Mouse (Mus musculus): ENCODE data around the gene Pitpnb.
A peak's percentile ranks its signal among the peaks of the same experiment; 100 is the strongest.

The Pitpnb gene

DNA sequence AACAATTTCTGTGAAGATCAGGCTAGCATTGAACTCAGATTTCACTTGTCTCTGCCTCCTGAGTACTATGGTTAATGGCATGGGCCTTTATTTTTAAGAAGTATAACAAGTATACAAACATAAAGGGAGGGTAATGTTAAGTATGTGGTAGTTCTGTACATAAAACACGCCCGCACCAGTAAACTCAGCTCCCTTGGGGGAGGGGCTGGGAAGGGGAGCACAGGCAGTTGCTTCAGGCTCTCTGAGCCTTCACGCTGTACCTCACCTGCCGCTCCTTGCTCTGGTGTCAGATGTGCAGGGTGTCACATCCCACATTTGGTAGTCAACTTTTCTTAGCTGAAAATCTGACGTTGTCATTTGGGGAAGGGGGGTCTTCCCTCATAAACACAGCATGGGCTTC lies 35.6 kb downstream of the Pitpnb start:
- Histone ChIP-seq H3K36me3 (ENCODE audit: control insufficient read depth, insufficient read depth, low read length, poor library complexity, severe bottlenecking) (peaks cover 11% of the 10 kb centered on the region; the same call in 1 of the 2 replicates), H3K27me3 (ENCODE audit: control insufficient read depth, insufficient read depth, low read length, poor library complexity, severe bottlenecking) (no peaks in the 10 kb centered on the region)
- no peak for DNase-seq (ENCODE audit: low read depth, low spot score)

DNA sequence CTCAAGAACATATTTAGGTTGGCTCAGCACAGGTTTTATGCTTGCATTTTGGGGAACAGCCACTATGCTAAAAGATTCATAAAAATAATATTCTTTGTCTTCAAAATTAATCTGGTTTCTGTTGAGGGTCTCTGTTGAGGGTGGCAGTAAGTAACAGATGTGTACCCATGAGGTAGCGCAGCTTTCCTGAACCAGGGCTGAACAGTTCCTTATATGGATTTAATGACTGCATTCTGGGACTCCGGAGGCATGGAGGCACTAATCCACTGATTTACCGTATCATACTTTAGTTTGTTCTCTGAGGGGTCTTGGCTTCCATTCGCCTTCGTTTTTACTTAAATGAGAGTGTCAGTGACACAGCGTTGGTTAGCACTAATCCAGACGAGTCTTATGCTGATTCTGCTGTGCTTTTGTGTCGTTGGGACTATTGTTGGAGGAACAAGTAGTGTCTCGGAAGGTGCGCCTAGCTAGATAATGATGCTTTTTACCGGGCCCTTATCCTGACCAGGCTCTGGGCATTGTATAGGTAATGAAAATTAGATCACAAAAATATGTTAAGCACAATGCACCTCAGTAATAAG lies 37.5 kb downstream of the Pitpnb start:
- no peak for DNase-seq (ENCODE audit: low read depth, low spot score)
- H3K36me3 ChIP-seq (ENCODE audit: control insufficient read depth, insufficient read depth, low read length, poor library complexity, severe bottlenecking): peaks cover 12% of the 10 kb centered on the region; the same call in 1 of the 2 replicates
- no peaks in the 10 kb centered on the region for H3K27me3 ChIP-seq (ENCODE audit: control insufficient read depth, insufficient read depth, low read length, poor library complexity, severe bottlenecking)

DNA sequence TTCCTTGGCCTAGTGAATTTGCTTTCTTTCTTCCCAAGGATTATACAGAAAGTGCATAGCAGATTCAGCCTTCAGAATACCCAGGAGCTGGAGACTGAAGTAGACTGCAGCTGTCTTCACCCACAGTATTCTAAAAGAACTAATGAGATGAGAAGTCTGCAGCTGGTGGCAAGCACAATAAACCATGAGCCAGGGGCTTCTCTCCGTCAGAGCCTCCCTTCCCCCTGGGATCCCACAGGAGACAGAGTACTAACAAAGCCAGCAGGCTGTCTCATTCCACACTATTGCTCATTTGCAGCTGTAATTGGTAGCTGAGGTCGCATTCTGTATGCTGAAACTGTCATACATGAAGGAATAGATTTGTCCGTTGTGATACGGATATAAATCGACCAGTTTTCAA lies 38.0 kb downstream of the Pitpnb start:
- no peak for DNase-seq (ENCODE audit: low read depth, low spot score)
- peaks cover 13% of the 10 kb centered on the region for H3K36me3 ChIP-seq (ENCODE audit: control insufficient read depth, insufficient read depth, low read length, poor library complexity, severe bottlenecking)
- no peaks in the 10 kb centered on the region for H3K27me3 ChIP-seq (ENCODE audit: control insufficient read depth, insufficient read depth, low read length, poor library complexity, severe bottlenecking)

DNA sequence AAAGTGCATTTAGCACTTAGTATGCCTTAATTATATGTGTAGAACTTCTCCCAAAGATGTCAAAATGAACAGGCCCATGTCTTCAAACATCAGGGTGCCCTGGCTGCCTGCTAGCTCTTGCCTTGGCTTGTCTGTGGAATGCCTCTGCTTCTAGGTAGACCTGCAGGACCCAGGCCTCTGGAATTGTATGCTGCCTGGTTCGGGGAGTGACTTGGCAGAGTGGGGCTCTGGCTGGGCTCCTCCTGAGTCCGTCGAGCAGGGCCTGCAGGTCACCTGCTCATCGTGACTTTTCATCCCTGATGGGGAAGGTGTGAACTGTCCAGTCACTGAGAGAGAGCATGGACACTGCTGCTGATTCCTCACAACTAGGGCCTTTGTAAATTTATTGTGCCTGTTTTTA lies 45.1 kb downstream of the Pitpnb start:
- H3K27me3 ChIP-seq (ENCODE audit: control insufficient read depth, insufficient read depth, low read length, poor library complexity, severe bottlenecking): no peaks in the 10 kb centered on the region
- H3K36me3 ChIP-seq (ENCODE audit: control insufficient read depth, insufficient read depth, low read length, poor library complexity, severe bottlenecking): peaks cover 3% of the 10 kb centered on the region
- DNase-seq (ENCODE audit: low read depth, low spot score): no peak

DNA sequence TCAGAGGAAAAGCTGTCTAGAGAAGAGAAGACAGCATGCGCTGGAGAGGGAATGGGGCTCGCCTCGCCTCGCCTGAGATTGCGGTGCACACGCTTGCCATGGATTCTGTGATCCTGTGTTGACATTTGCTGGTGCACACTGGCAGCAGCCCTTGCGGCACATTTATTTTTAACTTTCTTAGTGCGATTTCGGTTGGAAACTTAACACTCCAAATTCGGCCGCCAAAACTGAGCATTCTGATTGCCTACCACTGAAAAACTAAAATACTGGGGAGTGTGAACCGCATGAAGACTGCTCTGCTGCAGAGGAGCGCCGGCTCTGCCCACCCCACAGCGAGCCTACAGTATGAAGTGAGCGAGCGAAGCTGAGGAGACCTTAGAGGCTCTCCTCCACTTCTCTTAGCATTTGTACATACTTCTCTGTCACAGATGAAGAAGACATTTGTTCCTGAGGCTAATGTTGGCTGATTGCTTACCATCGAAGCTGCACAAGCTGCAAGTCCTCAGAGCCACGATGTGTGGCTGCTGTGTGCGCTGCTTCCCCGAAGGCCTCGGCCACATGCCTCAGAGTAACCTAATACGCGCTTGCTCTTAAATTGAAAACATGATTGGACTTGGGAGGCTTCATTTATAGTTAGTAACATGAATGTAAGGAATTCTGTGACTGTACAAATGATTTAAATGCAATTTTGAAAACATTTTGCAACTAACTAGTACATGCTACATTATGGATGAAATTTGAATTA lies 45.9 kb downstream of the Pitpnb start:
- no peak for DNase-seq (ENCODE audit: low read depth, low spot score)
- H3K36me3 ChIP-seq (ENCODE audit: control insufficient read depth, insufficient read depth, low read length, poor library complexity, severe bottlenecking): peaks cover 3% of the 10 kb centered on the region
- no peaks in the 10 kb centered on the region for H3K27me3 ChIP-seq (ENCODE audit: control insufficient read depth, insufficient read depth, low read length, poor library complexity, severe bottlenecking)

DNA sequence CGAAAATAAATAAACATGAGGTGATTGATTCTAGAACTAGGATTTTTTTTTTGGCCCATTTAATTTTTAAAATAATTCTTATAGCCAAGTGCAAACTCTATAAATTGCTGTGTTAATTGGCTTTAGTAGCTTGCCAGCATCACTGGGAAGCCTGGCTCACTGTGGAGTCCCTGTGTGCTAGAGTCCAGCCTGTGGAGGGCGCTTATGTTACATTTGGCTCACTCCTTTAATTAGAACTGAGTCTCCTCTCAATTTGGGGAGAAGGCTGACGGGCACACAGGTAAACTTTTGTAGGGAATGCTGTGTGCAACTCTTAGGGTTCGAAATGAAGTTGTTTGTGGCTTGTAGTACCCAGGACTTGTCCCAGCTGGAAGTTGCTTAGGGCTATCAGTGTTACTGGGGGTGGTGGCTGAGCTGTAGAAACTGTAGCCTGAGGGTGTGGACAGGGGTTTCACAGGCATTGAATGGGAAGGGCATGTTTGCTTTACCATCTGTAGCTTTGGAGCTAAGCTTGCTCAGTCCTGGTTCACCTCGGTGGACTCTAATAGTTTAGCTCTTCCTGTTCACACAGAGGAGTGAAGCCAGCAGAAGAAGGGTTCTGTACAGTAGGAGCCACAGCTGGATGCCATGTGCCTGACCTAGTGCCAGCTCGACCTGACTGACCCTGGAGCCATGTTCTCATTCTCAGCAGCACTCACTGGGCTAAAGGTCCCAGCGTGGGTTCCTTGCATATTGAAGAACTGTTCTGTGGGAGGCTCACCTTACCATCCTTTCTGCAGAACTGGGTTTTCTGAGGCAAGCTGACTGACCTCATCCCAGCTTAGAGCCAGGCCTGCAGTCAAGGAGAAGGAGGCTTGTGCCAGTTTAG lies 47.8 kb downstream of the Pitpnb start:
- Histone ChIP-seq H3K36me3 (ENCODE audit: control insufficient read depth, insufficient read depth, low read length, poor library complexity, severe bottlenecking) (no peaks in the 10 kb centered on the region; the same call in none of the 2 replicates), H3K27me3 (ENCODE audit: control insufficient read depth, insufficient read depth, low read length, poor library complexity, severe bottlenecking) (no peaks in the 10 kb centered on the region)
- no peak for DNase-seq (ENCODE audit: low read depth, low spot score)

DNA sequence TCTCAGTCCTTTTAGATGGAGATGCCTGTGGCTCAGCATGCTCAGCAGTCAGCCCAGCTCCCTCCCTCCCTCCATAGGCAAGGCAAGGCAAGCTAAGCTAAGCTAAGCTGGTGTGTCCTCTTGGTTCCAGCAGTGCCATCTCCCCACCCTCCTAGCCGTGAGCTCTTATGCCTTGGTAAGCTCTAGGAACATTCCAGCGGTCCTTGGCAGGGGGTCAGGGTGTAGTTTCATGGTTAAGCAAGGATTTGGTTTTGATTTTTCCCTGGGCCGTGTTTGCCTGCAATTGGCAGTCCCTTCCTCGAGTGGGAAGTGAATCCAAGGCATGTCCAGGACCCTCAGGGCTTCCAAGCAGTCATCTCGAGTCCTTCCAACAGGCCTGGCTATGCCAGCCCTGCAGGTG lies 52.8 kb downstream of the Pitpnb start:
- no peaks in the 10 kb centered on the region for H3K27me3 ChIP-seq (ENCODE audit: control insufficient read depth, insufficient read depth, low read length, poor library complexity, severe bottlenecking)
- peaks cover 7% of the 10 kb centered on the region; the same call in 1 of the 2 replicates for H3K36me3 ChIP-seq (ENCODE audit: control insufficient read depth, insufficient read depth, low read length, poor library complexity, severe bottlenecking)
- no peak for DNase-seq (ENCODE audit: low read depth, low spot score)

DNA sequence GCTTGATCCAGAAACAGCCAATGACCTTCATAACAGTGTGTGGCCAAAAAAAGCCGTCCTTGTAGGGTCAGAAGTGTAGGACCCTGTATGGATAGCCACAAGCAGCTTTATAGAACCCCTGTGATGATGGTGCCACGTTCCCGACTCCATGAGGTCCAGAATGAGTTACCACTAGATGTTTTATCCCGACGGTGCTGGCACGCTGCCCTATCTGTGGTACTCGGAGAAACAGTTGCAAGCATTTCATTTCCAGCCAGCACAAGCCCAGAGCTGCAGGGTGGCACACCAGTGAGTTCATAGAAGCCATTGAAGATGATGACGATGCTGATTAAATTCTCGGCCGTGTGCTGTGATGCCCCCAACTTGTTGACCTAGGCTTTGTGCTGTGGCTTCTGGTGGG lies 60.3 kb downstream of the Pitpnb start:
- peaks cover 2% of the 10 kb centered on the region; the same call in 1 of the 2 replicates for H3K36me3 ChIP-seq (ENCODE audit: control insufficient read depth, insufficient read depth, low read length, poor library complexity, severe bottlenecking)
- DNase-seq (ENCODE audit: low read depth, low spot score): no peak
- no peaks in the 10 kb centered on the region; the same call in 1 of the 2 replicates for H3K27me3 ChIP-seq (ENCODE audit: control insufficient read depth, insufficient read depth, low read length, poor library complexity, severe bottlenecking)

DNA sequence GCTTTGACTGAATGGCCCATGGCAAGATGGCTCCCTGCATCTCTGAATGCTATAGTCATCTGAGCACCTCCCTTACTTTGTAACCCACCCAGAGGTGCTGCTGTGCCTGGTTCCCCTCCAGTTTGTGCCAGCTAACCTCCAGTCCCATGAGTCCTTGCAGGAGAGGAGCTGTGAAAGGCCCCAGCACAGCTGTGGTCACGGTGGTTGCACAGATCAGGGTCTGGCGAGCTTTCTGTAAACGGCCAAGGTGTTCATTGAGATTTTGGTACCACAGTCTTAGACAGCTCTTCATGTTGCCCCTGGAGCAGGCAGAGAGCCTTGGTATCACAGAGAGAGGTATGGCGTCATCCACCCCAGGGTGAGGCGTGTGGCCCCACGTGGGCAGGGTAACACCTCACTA lies 60.9 kb downstream of the Pitpnb start:
- DNase-seq (ENCODE audit: low read depth, low spot score): peak; percentile 16
- Histone ChIP-seq H3K27me3 (ENCODE audit: control insufficient read depth, insufficient read depth, low read length, poor library complexity, severe bottlenecking) (no peaks in the 10 kb centered on the region; the same call in 1 of the 2 replicates), H3K36me3 (ENCODE audit: control insufficient read depth, insufficient read depth, low read length, poor library complexity, severe bottlenecking) (peaks cover 2% of the 10 kb centered on the region; the same call in 1 of the 2 replicates)

DNA sequence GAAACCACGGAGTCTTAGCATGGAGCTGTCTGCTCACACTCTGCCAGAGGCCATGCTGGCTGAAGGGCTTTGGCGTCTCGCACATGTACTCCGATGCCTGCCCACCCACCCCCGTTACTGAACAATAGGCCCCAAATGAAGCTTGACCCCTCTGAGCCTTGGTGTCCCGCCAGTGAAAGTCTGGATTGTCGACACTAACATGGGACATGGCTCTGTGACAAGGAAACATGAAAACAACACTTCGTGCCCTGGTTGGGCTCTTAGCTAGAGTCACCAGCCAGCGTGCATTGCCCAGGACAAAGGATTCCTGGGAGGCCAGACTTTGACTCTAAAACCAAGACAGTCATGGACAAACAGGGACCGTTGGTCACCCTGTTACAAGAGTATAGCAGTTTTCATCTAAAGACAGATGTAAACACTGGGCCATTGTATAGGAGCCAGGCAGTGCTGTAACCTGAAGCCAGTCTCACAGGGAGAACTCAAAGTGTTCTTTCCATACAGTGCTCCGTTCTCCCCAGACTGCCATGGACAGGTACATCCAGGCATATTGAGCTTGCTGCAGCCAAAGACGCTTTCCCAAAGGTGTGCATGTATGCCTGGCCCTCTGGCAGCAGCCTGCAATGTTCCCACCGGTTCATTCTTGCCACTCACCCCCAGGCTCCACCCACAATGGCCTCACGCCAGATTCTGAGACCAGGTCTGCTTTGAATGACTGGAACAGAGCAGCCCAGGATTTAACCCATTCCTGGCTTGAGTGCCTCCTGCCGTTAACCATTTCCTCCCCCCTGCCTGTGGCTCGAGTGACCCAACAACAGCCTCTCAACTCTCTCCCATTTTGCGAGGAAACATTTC lies 63.0 kb downstream of the Pitpnb start:
- H3K36me3 ChIP-seq (ENCODE audit: control insufficient read depth, insufficient read depth, low read length, poor library complexity, severe bottlenecking): no peaks in the 10 kb centered on the region
- H3K27me3 ChIP-seq (ENCODE audit: control insufficient read depth, insufficient read depth, low read length, poor library complexity, severe bottlenecking): no peaks in the 10 kb centered on the region; the same call in 1 of the 2 replicates
- no peak for DNase-seq (ENCODE audit: low read depth, low spot score)

DNA sequence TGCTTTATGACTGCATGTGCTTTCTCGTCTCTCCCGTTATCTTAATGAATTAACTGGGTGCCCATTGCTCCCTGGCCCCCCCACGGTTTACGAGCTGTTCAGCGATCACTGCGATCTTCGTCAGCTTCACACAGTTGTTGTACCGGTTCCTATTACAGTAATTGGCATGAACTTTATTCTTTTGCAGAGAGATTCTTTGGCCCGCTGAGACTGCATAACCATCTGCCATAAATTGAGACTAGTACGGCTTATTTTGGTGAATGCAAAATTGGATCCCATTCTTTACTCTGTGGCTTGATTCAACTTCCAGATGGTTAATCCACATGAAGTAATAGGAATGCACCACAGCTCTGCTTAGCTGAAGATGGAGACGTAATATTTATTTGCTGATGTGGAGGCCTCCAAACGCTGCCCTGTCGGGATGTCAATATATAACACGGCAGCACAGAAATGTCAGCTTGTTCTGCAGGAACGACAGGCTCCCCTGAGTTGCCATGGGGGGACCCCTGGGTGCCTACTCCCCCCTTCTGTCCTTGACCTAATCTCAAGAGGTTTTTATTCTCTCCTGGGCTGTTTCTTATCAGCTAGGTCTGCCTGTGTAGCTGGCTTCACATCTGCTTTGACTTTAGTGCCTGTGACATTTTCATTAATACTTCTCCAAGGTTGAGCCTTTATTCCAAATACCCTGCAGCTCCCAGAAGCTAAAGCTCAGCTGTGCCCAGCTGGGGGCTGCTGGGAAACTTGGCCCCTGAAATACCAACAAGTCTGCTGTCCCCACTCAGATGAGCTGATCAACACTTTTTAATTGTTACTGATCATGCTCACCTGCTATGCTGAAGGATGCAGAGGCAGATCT lies 63.9 kb downstream of the Pitpnb start:
- Histone ChIP-seq H3K36me3 (ENCODE audit: control insufficient read depth, insufficient read depth, low read length, poor library complexity, severe bottlenecking) (no peaks in the 10 kb centered on the region), H3K27me3 (ENCODE audit: control insufficient read depth, insufficient read depth, low read length, poor library complexity, severe bottlenecking) (no peaks in the 10 kb centered on the region; the same call in 1 of the 2 replicates)
- no peak for DNase-seq (ENCODE audit: low read depth, low spot score)

DNA sequence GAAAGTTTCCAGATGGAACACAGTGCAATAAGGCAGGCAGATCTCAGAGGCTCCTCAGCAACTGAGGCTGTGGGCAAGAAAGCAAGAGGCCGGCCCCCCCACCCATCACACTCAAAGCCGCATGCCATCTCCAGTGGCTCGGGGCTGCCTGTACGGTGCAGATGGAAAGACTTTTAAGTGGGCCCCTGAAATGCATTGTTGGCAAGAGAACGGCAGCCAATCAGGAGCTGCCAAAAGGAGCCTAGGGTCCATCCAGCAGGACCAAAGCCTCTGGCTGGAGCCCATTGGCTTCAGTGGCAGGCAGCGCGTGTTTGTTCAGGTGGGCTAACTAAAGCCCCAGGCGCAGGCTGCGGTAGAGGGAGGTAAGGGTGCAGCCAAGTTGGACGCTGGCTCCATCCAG lies 65.2 kb downstream of the Pitpnb start:
- no peaks in the 10 kb centered on the region; the same call in 1 of the 2 replicates for H3K27me3 ChIP-seq (ENCODE audit: control insufficient read depth, insufficient read depth, low read length, poor library complexity, severe bottlenecking)
- no peaks in the 10 kb centered on the region for H3K36me3 ChIP-seq (ENCODE audit: control insufficient read depth, insufficient read depth, low read length, poor library complexity, severe bottlenecking)
- no peak for DNase-seq (ENCODE audit: low read depth, low spot score)

DNA sequence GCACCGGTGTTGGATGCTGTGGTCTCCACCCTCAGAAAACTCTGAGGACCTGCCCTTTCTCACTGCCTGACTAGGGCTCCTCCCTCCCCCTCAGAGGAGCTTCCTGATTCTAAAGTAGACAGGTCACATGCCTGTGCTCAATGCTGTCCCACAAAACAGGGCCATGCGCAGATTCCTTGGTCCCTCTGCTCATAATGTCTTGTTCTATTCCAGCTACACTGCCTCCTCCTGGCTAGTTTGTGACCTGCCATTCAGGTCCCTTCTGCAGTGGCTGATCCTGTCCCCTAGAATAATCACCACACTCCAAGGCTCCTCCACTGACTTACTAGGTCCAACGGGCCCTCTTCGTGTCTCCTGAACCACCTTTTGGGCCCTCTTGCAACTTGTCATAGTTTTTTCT lies 65.6 kb downstream of the Pitpnb start:
- no peak for DNase-seq (ENCODE audit: low read depth, low spot score)
- Histone ChIP-seq H3K27me3 (ENCODE audit: control insufficient read depth, insufficient read depth, low read length, poor library complexity, severe bottlenecking) (no peaks in the 10 kb centered on the region; the same call in 1 of the 2 replicates), H3K36me3 (ENCODE audit: control insufficient read depth, insufficient read depth, low read length, poor library complexity, severe bottlenecking) (no peaks in the 10 kb centered on the region)
